Mouse (Mus musculus) midbrain, embryonic 15.5 days (tissue): ENCODE results near the gene Clptm1l. TPM values are rescaled to one million over a fixed set of nuclear protein-coding genes. Genes with fewer than 3 reads are reported as not detected.

Experiments used
- ATAC-seq: fragments of 200-750 bp; cut with Nextera tagmentation; replicated peaks from 2 replicates; pipeline ENCODE4 v1.8.0; 2017; ENCODE audit warnings: moderate TSS enrichment
- H3K27ac ChIP-seq: fragments of 300-500 bp; sonication (generic); 2 replicates; pipeline ENCODE4 v1.5.1; 2015; ENCODE audit warnings: mild to moderate bottlenecking, inconsistent platforms
- H3K27me3 ChIP-seq: fragments of 300-500 bp; sonication (generic); replicated peaks from 2 replicates; pipeline ENCODE4 v1.6.1; 2015; ENCODE audit warnings: inconsistent platforms
- H3K36me3 ChIP-seq: fragments of 300-500 bp; sonication (generic); replicated peaks from 2 replicates; pipeline ENCODE4 v1.6.1; 2015; ENCODE audit warnings: inconsistent platforms
- H3K4me1 ChIP-seq: fragments of 300-500 bp; sonication (generic); 2 replicates; pipeline ENCODE4 v1.6.1; 2015; ENCODE audit warnings: inconsistent platforms
- H3K4me2 ChIP-seq: fragments of 300-500 bp; sonication (generic); 2 replicates; pipeline ENCODE4 v1.6.1; 2015; ENCODE audit warnings: inconsistent platforms, mild to moderate bottlenecking, moderate library complexity
- H3K4me3 ChIP-seq: fragments of 300-500 bp; sonication (generic); 2 replicates; pipeline ENCODE4 v1.5.1; 2015; ENCODE audit warnings: mild to moderate bottlenecking, inconsistent platforms
- H3K9ac ChIP-seq: fragments of 300-500 bp; sonication (generic); 2 replicates; pipeline ENCODE4 v1.6.1; 2015; ENCODE audit warnings: mild to moderate bottlenecking, inconsistent platforms
- H3K9me3 ChIP-seq: fragments of 300-500 bp; sonication (generic); 2 replicates; pipeline ENCODE4 v1.6.1; 2016; ENCODE audit warnings: inconsistent platforms
- WGBS: fragments of 180-500 bp; shearing (Covaris S2); methylation state at CpG from one replicate; pipeline ENCODE4 v1.1.7; 2015; ENCODE audit warnings: mixed read lengths; 5-methylcytosine and 5-hydroxymethylcytosine counted together
- polyA plus RNA-seq: library from polyadenylated mRNA; unstranded; fragments of >200 nt; fragmentation: Nextera tagmentation; extraction: Ambion mirVana; gene quantifications from 2 replicates; pipeline ENCODE4 v1.2.1, GENCODE M21; 2015

The Clptm1l gene
- polyA plus RNA-seq, 1 experiment from 2014 or later, result 143 TPM

GRCm38 (mm10) chr13:73626410-73626744, 22.6 kb downstream of the Clptm1l start:
- 0 out of 2 replicates have a peak, but pooled peaks cover 9% of the 10 kb centered on the region for H3K36me3 ChIP-seq
- WGBS, result 40% methylated on average over 6 of the region's 6 CpGs
- peak overlapping the region; percentile 76 for H3K4me2 ChIP-seq
- ATAC-seq, result peak; percentile 59; the same call in 1 of the 2 replicates
- H3K27ac ChIP-seq, result peak overlapping the region; percentile 9; the same call in 1 of the 2 replicates
- peak overlapping the region; percentile 51 for H3K9ac ChIP-seq
- peaks cover 21% of the 10 kb centered on the region for H3K4me1 ChIP-seq
- peak overlapping the region; percentile 49 for H3K4me3 ChIP-seq
- no peaks in the 10 kb centered on the region for H3K27me3 ChIP-seq
- H3K9me3 ChIP-seq, result no peaks in the 10 kb centered on the region

GRCm38 (mm10) chr13:73626745-73627549, 23.1 kb downstream of the Clptm1l start, which contains the start of gene Tert:
TSS of gene Tert (plus strand) at chr13:73626911.
- WGBS, result 7% methylated on average over 47 of the region's 47 CpGs
- Histone ChIP-seq H3K4me1 (peaks cover 21% of the 10 kb centered on the region), H3K4me3 (peak within 1 kb of the TSS; percentile 49), H3K27me3 (no peaks in the 10 kb centered on the region), H3K9ac (peak within 1 kb of the TSS; percentile 51), H3K4me2 (peak within 1 kb of the TSS; percentile 76), H3K9me3 (no peaks in the 10 kb centered on the region), H3K27ac (peak within 1 kb of the TSS; percentile 9), H3K36me3 (0 out of 2 replicates have a peak, but pooled peaks cover 8% of the 10 kb centered on the region)
- peak; percentile 92 for ATAC-seq

GRCm38 (mm10) chr13:73628586-73629113, 24.8 kb downstream of the Clptm1l start:
- 81% methylated on average over 11 of the region's 11 CpGs for WGBS
- Histone ChIP-seq H3K9me3 (no peaks in the 10 kb centered on the region), H3K4me1 (peaks cover 21% of the 10 kb centered on the region), H3K9ac (no peak overlapping the region), H3K4me3 (no peak overlapping the region), H3K4me2 (peak overlapping the region; percentile 0; the same call in 1 of the 2 replicates), H3K36me3 (no peaks in the 10 kb centered on the region), H3K27ac (no peak overlapping the region), H3K27me3 (no peaks in the 10 kb centered on the region)
- no peak for ATAC-seq

DNA sequence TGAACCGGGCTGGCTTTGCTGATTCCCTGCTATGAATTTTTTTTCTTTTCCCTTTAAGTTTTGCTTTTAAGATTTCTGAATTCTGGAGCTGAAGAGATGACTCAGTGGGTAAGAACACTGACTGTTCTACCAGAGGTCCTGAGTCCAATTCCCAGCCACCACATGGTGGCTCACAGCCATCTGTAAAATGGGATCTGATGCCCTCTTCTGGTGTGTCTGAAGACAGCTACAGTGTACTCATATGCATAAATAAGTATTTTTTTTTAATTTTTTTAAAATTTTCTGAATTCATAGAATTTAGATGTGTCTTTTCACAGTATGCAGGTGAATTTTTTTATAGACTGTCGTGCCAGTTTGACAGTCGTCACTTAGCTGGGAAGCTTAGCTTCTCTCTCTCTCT, 28.0 kb downstream of the Clptm1l start:
- no peak overlapping the region for H3K9ac ChIP-seq
- peaks cover 21% of the 10 kb centered on the region for H3K4me1 ChIP-seq
- no peak overlapping the region for H3K4me2 ChIP-seq
- no peak overlapping the region for H3K27ac ChIP-seq
- H3K9me3 ChIP-seq, result no peaks in the 10 kb centered on the region
- peaks cover 13% of the 10 kb centered on the region; the same call in 1 of the 2 replicates for H3K36me3 ChIP-seq
- H3K4me3 ChIP-seq, result no peak overlapping the region
- WGBS, result 93% methylated on average over 3 of the region's 3 CpGs
- H3K27me3 ChIP-seq, result no peaks in the 10 kb centered on the region
- no peak for ATAC-seq

GRCm38 (mm10) chr13:73637826-73638225, 34.0 kb downstream of the Clptm1l start:
- Histone ChIP-seq H3K27ac (no peak overlapping the region), H3K4me2 (no peak overlapping the region), H3K4me1 (no peaks in the 10 kb centered on the region), H3K9ac (no peak overlapping the region), H3K9me3 (no peaks in the 10 kb centered on the region), H3K27me3 (no peaks in the 10 kb centered on the region), H3K4me3 (no peak overlapping the region), H3K36me3 (peaks cover 13% of the 10 kb centered on the region; the same call in 1 of the 2 replicates)
- no peak for ATAC-seq
- 75% methylated on average over 5 of the region's 6 CpGs for WGBS

- 92% methylated on average over 4 of the region's 4 CpGs for whole genome bisulfite sequencing
These were observed 37.5 kb downstream of the Clptm1l start for GRCm38 (mm10) chr13:73641296-73641695.

DNA sequence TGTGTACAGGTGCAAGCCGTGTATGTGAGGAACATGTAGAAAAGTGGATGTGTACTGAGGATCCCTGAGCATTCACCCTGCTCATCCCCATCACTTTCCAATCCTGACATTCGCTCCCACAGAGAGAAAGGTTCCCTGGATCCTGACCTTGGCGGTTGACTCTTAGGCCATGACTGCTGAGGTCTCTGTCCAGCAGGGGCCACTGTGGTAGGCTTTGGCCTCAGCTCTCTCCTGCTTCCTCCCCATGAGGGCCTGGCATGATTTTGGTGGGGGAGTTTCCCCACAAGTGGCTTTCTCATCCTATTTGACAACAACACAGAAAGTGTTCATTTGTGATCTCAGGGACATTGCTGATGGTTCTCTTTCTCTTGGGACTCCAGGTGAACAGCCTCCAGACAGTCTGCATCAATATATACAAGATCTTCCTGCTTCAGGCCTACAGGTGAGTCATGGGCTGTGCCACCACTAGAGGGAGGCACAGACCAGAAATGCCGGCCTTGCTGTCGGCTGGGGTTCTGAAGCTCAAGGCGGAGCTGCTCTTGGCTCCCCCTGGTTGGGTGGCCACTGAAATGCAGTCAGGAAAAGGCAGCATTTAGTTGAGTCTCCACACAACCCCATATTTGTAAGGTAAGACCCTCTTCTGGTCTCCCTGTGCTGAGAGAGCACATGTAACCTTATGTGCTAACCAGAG, 42.7 kb downstream of the Clptm1l start:
- Histone ChIP-seq H3K4me2 (no peak overlapping the region), H3K9ac (no peak overlapping the region), H3K9me3 (no peaks in the 10 kb centered on the region), H3K36me3 (0 out of 2 replicates have a peak, but pooled peaks cover 3% of the 10 kb centered on the region), H3K27me3 (no peaks in the 10 kb centered on the region), H3K4me3 (no peak overlapping the region), H3K4me1 (no peaks in the 10 kb centered on the region), H3K27ac (no peak overlapping the region)
- 41% methylated on average over 6 of the region's 6 CpGs for WGBS
- peak; percentile 65; the same call in 1 of the 2 replicates for ATAC-seq

More at GRCm38 (mm10) chr13:73641296-73641695, 37.5 kb downstream of the Clptm1l start:
- Histone ChIP-seq H3K9me3 (no peaks in the 10 kb centered on the region), H3K4me1 (no peaks in the 10 kb centered on the region), H3K27ac (no peak overlapping the region), H3K9ac (no peak overlapping the region), H3K4me2 (no peak overlapping the region), H3K27me3 (no peaks in the 10 kb centered on the region), H3K36me3 (no peaks in the 10 kb centered on the region; the same call in 1 of the 2 replicates), H3K4me3 (no peak overlapping the region)
- no peak for ATAC-seq

DNA sequence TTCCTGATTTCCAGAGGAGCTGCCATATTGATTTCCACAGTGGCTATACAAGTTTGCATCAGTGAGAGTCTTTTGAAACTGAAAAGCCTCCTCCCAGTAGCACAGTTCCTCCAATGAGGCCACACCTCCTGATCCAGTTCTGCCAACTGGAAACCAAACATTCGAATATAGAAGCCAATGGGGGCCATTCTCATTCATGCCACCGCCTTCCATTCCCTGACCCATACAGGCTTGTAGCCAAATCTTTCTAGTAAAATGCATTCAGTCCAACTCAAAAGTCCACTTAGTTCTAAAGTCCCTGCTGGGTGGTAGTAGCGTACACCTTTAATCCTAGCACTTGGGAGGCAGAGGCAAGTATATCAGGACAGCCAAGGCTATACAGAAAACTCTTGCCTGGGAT, 49.5 kb downstream of the Clptm1l start:
- Histone ChIP-seq H3K27ac (no peak overlapping the region), H3K4me3 (no peak overlapping the region), H3K36me3 (0 out of 2 replicates have a peak, but pooled peaks cover 3% of the 10 kb centered on the region), H3K4me1 (no peaks in the 10 kb centered on the region), H3K27me3 (no peaks in the 10 kb centered on the region), H3K9me3 (no peaks in the 10 kb centered on the region), H3K4me2 (no peak overlapping the region), H3K9ac (no peak overlapping the region)
- 79% methylated on average over 3 of the region's 3 CpGs for WGBS
- ATAC-seq, result no peak

DNA sequence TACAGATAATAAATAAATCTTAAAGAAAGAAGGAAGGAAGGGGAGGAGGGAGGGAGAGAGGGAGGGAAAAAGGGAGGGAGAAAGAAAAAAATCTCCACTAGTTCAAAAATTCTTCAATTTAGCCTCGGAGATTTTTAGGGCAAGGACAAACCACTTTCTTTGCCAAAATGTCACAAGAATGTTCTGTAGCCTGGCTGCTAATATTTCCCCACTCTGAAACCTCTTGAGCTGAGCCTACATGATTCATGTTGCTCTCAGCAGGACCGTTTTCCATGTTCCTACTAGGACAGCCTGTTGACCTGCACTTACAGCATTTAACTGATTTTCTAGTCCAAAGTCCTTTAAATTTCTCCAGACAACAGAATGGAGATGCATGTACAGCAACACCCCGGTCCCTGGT, 51.2 kb downstream of the Clptm1l start:
- Histone ChIP-seq H3K4me1 (no peaks in the 10 kb centered on the region), H3K27ac (no peak overlapping the region), H3K9me3 (no peaks in the 10 kb centered on the region), H3K27me3 (no peaks in the 10 kb centered on the region), H3K9ac (no peak overlapping the region), H3K36me3 (0 out of 2 replicates have a peak, but pooled peaks cover 3% of the 10 kb centered on the region), H3K4me3 (no peak overlapping the region), H3K4me2 (no peak overlapping the region)
- WGBS, result 86% methylated on average over 3 of the region's 3 CpGs
- ATAC-seq, result no peak

- ATAC-seq, result no peak
- no peaks in the 10 kb centered on the region for H3K9me3 ChIP-seq
- no peak overlapping the region for H3K4me2 ChIP-seq
- H3K36me3 ChIP-seq, result no peaks in the 10 kb centered on the region
- no peaks in the 10 kb centered on the region for H3K27me3 ChIP-seq
- H3K9ac ChIP-seq, result no peak overlapping the region
- 60% methylated on average over 2 of the region's 2 CpGs for WGBS
- no peak overlapping the region for H3K4me3 ChIP-seq
- no peaks in the 10 kb centered on the region for H3K4me1 ChIP-seq
- H3K27ac ChIP-seq, result no peak overlapping the region
These were observed 55.1 kb downstream of the Clptm1l start for GRCm38 (mm10) chr13:73658953-73659352.

DNA sequence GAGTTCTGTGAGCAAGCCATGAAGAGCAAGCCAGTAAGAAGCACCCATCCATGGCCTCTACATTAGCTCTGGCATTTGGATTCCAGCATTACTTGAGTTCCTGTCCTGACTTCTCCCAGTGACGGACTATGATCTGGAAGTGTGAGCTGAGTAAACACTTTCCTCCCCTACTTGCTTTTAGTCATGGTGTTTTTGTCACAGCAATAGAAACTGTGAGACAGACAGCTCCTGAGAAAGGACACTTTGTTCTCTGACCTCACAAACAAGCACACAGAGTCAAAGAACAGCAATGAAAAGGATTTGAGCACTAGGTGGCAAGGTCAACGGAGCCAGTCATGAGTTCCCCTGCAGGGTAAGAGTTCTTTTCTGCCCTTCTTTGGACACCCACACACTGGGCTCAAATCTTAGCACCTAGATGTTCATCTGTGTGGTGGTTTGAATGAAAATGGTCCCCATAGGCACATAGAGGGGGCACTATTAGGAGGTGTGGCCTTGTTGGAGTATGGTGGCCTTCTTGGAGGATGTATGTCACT, 56.4 kb downstream of the Clptm1l start:
- Histone ChIP-seq H3K36me3 (no peaks in the 10 kb centered on the region), H3K9ac (no peak overlapping the region), H3K27ac (no peak overlapping the region), H3K9me3 (no peaks in the 10 kb centered on the region), H3K4me3 (no peak overlapping the region), H3K4me2 (no peak overlapping the region), H3K4me1 (no peaks in the 10 kb centered on the region), H3K27me3 (no peaks in the 10 kb centered on the region)
- 68% methylated on average over 2 of the region's 2 CpGs for WGBS
- ATAC-seq, result no peak
